Mouse (Mus musculus) telencephalon, adult 2 months (tissue): ENCODE measurements around the gene Fam173b.

Source experiments
- DNase-seq: peaks from one replicate; pipeline ENCODE4 v3.0.0-alpha.2; 2011; ENCODE audit warnings: low read depth, low spot score

Gene Fam173b

DNA sequence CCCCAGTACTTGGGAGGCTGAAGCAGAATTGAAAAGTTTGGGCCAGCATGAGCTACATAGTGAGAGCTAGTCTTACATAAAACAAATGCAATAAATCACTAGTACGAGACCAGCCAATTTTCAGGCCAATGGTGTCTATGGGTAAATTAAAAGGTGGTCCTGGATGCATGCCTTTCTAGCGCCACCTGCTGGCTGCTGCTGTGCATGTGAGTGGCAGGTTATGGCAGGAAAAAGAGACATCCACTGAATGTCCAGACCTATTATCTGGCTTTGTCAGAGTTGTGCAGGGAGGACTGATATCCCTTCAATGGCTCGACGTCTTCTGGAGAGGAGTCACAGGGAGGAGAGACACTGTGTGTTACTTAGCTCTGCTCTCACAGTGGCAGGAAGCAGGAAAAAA, 15.1 kb upstream of the Fam173b start:
- no peak for DNase-seq

DNA sequence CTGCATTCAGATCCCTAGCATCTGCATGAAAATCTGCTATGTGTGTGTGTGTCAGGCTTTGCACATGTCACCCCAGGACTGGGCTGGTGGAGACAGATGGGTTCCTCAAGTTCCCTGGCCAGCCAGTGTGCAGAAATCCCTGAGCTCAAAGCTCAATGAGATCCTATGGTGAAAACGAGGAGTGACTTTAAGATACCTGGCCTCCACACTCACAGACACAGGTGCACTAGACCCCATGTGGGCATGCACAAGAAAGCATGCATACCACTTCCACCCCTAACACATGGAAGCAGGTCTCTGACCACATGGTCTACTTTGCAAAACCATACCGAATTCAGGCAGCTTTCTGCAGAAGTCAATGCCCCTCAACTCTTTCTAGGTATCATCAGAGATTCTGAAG, 13.9 kb upstream of the Fam173b start:
- DNase-seq = no peak

DNA sequence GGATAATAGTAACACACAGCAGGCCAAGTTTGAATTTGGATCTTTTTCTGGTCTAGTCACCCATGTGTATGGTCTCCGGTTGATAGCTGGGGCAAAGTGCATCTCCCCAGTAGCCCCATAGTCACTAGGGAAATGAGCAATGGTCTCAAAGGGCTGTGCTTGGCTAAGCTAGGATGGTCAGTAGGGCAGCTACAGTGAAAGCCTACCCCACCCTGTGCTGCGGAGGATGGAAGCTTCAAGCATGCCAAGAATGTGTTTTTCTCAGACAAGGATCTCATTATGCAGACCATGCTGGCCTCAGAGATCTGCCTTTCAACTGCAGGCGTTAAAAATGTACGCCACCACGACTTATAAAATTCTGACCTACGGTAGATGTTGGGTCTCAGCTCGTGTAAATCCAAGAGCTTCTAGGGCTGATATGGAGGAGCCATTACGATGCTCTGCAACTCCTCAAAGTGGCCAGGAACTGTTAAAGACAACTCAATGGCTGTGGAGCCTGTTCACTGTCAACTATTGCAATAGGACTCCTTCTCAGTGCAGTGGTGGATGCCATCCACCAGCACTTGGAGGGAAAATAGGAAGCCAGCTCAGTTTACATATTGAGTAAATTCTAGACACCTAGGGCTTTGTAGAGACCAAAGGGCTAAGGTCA, 12.5 kb upstream of the Fam173b start:
- no peak for DNase-seq

DNA sequence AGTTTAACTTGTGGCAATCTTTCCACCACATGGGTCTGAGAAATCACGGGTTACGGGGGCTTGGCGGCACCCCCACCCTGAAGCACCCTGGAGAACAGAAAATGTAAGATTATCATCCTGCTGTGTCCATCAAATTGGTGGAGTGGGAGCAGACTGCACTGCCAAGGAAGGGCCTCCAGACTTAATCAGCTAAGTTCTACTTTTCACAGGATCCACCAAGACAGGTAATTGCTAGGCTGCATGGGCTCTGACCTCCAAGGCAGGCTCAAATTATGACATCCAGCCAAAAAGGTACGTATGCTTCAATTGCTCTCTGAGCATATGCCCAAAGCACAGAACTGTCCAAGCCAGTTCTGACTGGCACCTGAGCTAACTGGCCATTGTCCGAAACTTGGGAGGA, 11.5 kb upstream of the Fam173b start:
- DNase-seq = no peak

DNA sequence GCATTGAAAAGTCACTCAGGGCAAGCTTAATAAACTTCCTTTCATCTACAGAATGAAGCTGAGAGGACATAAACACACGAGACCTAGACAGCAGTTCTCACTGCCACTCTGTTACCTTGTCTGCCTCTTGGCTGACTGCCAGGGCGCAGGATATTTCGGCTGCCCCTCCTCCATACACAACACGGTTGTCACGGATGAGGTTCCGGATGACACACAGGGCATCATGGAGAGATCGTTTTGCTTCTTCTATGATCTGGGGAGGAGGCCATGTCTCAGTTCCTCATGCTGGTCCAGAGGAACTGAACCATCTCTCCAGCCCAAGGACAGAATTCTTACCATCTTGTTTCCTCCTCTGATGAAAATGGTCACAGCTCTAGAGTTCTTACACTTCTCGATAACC, 9.1 kb upstream of the Fam173b start:
- DNase-seq = no peak

DNA sequence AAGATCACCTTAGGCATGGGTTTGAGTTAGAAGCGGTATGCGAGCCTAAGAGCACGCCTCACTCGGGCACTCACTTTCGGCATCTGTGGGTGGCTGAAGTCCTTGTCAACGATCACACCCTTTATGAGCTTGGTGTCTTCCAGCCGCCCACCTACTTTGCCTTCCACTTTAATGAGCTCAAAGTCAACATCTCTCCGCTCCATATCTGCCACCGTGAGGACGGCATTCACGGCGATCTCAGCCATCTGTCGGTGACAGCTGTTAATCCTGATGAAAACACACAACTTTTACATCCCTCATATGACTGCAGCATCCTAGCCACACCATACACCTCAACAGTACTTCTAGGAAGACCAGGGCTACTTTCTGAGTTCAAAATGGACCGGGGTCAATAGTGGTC, 7.4 kb upstream of the Fam173b start:
- no peak for DNase-seq

DNA sequence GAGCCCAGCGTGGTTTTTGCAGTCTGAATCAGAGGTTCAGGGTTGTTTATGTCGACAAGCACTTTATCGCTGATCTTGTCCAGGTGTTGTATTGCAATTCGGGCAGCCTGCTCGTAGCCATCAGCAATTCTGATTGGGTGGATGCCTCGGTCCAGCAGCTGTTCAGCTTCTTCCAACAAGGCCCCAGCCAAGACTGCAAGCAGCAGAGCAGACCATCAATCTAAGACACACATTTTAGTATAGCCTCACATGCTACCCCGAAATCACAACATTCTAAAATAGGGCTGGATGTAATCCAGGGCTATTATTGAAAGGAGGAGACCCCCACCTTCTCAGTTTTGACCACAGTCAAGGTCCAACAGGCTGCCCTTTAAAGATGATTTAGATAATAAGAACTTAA, 6.0 kb upstream of the Fam173b start:
- DNase-seq = no peak

DNA sequence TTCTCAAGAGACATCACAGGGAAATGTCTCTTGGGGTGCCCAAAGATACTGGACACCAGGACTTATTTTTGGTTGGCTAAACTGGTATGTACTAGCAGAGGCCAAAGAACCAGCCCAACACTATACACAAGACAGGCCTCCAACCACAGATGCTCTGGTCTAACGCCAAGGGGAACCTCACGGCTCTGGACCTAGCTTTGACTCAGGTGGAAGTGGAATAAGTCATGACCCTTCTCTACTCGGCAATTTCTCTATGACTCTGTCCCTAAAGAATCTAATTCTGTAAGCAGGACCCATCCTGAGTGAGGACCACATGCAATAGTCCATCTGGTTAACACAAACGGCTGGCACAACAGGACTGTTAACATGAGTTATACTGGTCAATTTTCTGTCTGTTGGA, 1.8 kb upstream of the Fam173b start:
- DNase-seq = no peak

DNA sequence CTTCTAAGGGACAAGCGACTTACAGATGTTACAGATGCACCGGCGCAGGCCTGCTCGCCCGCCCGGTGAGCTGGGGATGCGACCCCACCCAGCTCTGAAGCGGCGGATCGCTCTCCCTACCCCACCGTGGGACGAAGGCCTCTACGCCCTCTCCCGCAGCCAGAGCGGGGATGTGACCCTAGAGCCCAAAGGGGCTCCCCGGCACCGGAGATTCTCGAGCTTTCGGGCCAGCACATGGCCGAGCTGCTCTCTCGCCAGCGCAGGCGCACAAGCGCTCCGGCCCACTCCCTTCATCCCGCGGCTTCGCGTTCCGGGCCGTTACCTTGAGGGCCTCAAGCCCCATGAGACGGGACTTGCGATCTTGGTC, 390 bp upstream of the Fam173b start:
- no peak for DNase-seq

DNA sequence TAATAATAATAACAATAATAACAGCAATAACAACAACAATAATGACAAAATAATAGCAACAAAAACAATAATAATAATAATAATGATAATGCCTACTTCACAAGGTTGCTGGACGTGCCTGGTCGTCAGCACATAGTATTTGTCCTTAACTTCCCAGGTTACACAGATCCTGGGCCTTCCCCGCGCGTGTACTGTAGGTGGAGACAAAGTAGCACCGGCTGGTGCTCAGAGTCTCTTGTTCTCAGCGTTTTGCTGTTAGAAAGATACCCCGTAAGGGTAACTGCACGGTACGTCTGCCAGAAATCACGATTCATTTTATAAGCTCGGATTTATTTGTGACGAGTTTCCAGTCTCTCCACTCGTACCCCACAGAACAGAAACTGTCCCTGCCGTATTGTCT, 774 bp downstream of the Fam173b start:
- DNase-seq = peak; percentile 67

DNA sequence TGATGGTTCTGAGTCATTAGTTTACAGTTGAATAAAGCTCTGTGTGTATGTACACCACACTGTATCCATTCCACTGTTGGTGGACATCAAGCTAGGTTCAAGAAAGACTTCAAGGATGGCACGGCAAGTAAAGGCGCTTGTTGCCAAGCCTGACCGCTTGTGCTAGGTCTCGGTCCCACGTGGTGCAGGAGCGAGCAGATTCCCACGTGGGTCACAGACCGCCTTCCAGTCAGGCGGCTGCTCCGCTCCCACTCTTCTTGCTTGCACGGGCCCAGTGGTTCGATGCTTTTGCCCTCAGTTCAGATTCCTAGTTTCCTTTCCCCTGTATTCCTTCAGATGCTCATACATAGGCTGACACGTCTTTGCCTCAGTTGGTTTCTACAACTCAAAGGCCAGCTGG, 1.5 kb downstream of the Fam173b start:
- no peak for DNase-seq

DNA sequence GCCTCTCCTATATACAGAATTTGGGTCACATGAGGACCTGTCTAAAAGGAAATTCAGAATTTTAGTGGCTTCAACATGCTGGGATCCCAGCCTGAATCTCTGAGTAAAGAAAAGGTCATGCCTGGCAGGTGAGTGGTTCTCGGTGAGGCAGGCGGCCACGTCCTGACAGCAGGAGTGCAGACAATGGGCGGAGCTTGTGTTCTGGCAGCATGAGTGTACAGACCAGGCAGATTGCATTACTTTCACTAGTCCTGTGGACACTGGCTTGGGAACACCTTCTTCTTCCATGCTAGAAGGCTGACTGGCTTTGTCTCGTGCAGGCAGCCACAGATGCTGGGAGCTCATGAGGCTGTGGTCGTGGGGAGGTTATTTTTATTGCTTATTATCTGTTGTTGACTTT, 5.2 kb downstream of the Fam173b start:
- DNase-seq = no peak

DNA sequence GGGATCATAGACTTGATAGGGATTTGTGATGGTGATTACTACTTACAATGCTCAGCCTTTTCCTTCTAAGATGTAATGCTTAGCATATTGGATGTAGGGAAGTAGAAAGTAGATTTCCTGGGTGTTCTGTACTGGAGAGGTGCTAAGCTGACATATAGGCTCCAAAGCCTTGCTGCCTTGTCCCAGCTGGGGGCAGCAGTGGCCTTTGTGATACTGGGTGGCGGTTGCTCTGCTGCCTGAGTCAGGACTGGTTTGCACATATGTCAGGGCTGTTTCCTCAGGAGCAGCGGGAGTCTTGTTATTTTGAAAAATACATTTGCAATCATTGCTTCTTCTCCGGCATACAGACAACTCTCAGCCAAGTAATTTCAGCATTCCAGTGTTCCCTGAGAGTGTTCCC, 9.4 kb downstream of the Fam173b start:
- DNase-seq = no peak

DNA sequence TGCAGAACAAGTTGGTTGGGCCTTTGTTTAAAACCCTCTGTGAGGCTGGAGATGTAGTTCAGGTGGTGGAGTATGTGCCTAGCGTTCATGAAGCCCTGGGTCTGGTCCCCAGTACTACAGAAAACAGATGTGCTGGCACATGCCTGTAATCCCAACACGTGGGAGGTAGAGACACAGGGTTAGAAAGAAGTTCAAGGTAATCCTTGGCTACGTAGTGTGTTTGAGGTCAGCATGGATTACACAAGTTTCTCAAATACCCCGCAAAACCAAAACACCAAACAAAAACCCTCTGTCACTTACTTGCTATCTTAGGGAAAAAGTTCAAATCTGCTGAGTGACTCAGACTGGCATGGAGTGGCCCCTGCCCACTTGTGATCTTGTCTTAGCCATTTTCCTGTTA, 10.3 kb downstream of the Fam173b start:
- no peak for DNase-seq

DNA sequence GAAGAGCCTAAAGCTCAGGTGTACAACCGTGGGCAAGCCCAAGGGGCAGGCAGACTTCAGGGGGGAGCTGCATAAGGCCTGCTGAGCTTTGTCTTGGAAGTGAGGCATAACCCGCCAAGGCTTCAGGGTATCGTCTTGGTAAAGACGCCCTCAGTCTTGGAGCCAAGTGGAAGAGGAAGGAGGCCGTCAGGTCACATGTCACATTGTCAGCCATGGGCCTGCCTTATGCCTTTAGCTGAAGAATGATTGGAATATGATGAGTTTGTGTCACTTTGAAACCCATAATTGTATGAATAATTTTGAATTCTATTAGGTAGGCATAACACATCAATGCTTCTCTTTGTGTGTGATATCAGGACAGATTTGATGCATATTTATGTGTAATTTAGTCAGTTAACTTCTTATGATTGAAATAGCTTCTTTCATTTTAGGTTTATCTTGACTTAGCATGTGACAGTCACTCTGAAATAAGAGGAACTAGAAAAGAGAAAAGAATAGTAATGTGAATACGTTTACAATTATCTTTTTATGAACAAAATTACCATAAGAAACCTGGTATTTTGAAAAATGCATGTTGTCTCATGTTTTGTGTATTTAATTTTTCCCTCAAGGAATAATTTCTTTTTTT, 12.3 kb downstream of the Fam173b start:
- DNase-seq = no peak

DNA sequence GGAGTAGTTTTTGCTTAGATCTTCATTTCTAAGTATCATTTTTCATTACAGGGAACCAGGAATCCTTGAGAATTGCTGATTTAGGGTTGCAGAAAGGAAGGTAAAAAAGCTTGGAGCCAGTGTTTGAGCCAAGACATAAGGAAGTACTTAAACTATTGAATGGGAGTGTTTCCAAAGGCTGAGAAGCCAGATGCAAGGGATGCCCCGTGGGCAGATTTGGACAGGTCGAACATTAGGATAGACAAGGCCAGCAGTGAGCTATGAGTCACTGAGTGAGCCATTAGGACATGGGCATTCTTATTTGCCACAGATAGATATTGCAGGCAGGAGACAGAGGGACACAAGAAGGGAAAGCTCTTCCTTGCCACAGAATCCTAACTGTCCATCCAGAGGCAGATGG, 13.0 kb downstream of the Fam173b start:
- DNase-seq = no peak

DNA sequence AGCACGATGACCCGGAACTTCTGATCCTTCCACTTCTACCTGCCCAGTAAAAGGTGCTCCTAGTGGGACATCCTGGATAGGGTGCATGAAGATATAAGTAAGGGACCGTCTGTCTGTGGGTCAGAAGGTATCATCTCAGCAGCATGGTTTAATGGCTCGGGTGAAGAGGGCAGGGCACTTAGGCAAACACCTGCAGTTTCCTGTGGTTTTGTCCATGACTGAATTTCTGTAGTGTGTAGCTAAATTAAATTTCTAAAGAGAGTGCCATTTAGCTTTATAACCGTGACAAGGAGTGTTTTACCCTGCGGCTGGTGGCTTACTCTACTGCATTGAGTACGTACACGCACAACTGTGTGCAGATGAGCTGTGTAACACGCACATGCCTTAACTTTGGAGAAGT, 15.6 kb downstream of the Fam173b start:
- DNase-seq = no peak

DNA sequence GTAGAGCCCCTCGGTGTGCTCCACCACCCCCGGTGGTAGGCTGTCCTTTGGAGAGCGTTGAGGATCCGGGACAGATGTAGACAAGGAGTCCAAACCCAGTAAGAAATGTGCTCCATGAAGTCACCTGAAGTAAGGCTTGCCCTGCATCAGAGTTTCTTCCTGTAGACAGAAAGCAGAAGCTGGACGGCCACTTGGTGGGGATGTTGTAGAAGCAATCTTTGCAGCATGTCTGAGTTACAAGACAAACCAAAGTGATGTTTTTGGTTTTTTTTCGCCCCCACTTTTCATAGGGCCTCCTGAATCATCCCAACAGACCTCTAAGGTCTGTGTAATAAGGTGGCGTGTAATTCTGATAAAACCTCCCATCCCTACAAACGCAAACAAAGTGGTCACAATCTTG, 17.9 kb downstream of the Fam173b start:
- DNase-seq = no peak

DNA sequence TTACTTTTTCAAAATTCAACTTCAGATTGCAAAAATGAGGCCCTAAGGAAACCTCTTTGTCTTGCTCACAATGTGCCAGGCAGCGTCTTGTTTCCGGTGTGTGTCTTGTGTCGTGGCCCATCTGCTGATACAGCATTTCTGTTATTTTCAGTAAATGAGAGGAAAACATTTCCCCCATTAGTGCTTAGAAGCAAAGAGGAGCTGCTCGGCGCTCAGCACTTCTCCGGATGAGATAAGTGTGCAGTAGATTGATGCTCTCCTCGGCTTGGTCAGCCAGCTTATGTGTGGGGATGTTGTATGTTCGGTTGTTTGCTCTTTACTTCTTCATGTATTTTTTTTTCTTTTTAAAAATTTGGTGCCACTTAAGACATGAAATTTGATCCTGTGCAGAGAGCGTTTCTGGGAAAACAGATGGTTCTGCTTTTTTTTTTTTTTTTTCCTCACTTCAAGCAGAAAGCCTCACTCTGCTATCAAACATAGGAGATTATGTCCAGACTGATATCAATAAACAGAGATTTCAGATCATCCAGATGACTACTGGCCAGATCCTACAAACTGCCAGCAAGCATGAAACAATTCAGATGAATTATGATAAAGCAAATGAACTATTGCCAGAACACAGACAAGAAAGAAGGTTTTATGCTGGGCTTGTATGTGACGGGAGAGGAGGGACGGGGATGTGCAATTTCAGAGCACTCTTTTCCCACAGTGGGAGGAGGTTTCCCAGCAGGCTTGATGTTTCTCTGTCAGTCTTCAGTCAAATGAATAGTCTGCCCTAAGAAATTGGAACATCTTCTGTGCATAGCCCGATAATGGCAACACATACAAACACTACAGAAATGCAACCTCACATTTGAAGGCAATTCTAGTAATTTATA, 25.9 kb downstream of the Fam173b start:
- no peak for DNase-seq

DNA sequence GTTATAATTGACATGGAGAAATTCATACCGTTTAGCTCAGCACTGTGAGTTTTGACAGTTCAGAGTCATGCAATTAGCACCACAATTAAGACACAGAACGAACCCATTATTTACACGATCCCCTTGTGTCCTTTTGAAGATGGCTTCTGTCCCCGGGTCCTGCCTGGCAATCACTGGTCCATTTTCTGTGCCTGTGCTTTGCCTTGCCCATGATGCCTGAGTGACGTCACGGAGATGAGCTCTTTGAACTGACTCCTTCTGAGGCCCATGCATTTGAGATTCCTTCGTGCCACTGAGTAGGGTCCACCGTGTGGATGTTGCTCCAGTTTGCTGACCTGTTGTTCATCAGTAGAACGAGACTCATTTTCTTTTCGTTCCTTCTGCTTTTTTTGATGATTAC, 26.5 kb downstream of the Fam173b start:
- DNase-seq = no peak

DNA sequence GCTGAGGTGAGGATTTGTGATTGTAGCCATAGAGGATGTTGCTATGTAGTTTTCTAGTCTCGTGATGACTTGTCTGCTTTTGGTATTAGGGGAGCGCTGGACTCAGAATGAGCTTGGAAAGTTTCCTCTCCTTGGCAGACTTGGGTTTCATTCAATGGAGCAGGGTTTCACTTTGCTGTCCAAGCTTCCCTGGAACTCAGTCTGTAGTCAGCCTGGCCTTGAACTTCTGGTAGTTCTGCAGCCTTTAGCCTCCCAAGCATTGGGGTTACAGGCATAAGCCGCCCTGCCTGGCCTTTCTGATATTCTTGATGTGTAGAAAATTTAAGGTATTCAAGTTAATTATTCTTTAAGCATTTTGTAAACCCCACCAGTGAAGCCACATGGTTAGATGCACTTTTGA, 27.9 kb downstream of the Fam173b start:
- no peak for DNase-seq

DNA sequence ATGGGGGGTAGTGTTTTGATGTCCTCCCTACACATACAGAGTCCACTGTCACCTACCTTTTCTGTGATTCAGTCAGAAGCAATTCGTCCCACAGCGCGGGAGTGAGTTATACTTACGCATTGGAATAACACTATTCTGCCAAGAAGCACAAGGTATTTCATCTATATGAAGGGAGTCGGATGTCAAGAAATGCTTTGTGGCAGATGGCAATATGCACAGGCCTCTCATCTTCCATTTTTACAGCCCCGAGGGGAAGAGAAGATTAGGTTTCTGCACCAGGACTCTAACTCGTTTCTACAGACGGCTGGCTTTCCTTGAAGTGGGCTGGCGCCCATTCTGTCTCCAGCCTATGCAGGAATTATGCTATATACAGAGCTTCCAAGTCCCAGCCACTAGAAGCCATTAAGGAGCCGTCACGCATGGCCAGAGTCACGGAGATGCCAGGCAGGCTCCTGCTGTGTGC, 29.8 kb downstream of the Fam173b start:
- DNase-seq = no peak

DNA sequence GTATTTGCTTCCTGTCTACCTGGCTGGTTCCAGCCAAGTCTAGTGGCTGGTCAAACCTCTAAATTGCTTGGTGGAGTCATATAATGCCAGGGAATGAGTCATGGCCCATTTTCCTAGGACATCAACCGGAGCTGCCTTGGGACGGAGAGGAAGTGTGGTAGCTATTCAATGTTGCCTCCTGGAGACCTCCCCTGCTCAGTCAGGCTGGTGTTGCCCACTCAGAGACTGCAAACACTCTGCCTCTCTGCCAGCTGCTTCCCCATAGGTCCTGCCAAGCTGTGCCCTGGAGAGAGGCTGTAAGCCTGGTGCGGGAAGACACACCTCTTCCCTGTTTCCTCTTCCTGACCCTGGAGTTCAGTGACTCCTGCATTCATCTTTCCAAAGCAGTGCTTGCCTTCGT, 30.8 kb downstream of the Fam173b start:
- DNase-seq = no peak
